Mouse (Mus musculus): ENCODE results near the gene Farp1. TPM values are rescaled to one million over a fixed set of nuclear protein-coding genes. Genes with fewer than 3 reads are reported as not detected.
"Not testable (repeated sequence)": the region's sequence is repeated elsewhere in the genome, so short reads cannot be mapped to it uniquely, and the experiment has no call there.

The Farp1 gene
- total RNA-seq, 1 experiment: 8.6 TPM

DNA sequence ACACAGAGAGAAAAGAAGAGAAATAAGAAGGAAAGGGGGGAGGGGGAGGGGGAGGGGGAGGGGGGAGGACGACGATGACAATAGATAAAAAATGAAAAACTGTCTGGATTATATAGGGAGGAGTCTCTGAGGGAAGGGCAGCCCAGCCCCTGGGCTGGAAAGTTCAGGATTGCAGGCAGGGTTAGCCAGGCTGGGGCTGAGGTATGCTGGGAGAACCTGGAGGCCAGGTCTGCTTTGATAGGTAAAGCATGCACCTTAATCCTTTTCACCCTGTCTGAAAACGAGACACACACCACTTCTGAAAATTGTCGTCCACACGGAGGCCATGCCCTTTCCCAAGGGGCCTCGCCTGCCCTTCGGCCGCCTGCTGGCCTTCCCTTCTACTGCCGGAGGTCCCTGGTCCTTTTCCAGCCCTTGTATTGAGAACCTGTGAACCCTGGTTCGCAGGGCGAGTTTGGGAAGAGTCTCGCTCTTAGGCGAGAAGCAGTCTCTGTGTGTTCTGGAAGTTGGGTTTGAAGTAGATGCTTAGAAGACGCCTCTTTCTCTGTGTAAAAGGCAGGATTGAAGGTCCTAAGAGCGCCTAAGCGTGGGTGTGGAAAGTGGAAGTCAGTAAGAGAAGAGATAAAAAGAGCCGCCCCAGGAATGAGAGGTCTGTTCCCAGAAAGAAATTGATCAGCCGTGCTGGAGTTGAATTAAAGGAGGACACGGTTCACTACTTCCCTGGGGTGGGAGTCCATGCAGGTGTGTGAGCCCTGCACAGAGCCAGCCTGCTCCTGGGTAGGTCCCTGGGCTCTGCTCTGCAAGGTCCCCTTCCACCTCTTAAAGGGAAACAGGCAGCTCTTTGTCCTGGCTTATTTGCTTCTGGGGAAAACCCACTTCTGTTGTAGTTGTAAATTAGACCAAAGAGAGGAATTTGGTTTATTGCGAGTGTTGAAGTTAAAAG, 94.1 kb downstream of the Farp1 start:
- Histone ChIP-seq H3K9me3 (ENCODE audit: control insufficient read depth, insufficient read depth, low read depth, low read length) (no peaks in the 10 kb centered on the region), H3K4me1 (ENCODE audit: control insufficient read depth in 2 of 2, insufficient read depth in 2 of 2, low read length in 2 of 2, poor library complexity in 1 of 2) (no peaks in the 10 kb centered on the region; a peak in 1 of 4 replicates), H3K4me3 (ENCODE audit: insufficient read depth in 1 of 2, low read depth in 1 of 2, low read length in 2 of 2, poor library complexity in 1 of 2, severe bottlenecking in 1 of 2) (no peak overlapping the region), H3K36me3 (ENCODE audit: control insufficient read depth, insufficient read depth, low read length, poor library complexity, severe bottlenecking) (no peaks in the 10 kb centered on the region), H3K27ac (ENCODE audit: insufficient read depth, low read depth, low read length, poor library complexity, severe bottlenecking) (no peak overlapping the region), H3K9ac (ENCODE audit: insufficient read depth, low read depth, low read length, poor library complexity, severe bottlenecking) (no peak overlapping the region)
- TF ChIP-seq ZNF384 (IDR thresholded peaks at IDR 0.05; ENCODE audit: low read depth, low read length): no peak
- no peak for TF ChIP-seq MAFK (IDR thresholded peaks at IDR 0.05; ENCODE audit: insufficient read depth, low read depth, low read length)
- no peak for TF ChIP-seq CHD2 (IDR thresholded peaks at IDR 0.05; ENCODE audit: low read depth, low read length)
- TF ChIP-seq ZC3H11A (IDR thresholded peaks at IDR 0.05; ENCODE audit: borderline replicate concordance, low read depth, low read length): no peak
- no peak for TF ChIP-seq HCFC1 (IDR thresholded peaks at IDR 0.05; ENCODE audit: borderline replicate concordance, insufficient read depth, low read length)
- DNase-seq (ENCODE audit: low read depth, low spot score): no peak
- in situ Hi-C loops (cut with MboI; ENCODE audit: low sequenced_read_pairs in 2 of 2, unreplicated experiment in 2 of 2): no loop called here

DNA sequence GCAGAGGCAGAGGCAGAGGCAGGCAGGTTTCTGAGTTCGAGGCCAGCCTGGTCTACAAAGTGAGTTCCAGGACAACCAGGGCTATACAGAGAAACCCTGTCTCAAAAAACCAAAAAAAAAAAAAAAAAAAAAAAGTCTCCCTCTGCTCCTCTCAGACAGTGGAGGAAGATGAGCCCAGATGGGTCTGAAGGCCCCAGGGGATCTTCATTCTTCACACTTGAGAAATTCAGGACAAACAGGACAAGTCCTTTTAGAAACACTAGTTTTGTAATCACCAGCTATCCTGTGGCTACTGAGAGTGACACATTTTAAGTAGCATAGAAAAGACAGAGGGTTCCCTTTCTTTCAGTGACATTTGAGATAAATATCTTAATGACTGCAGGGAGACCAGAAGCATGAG, 95.4 kb downstream of the Farp1 start:
- in situ Hi-C loops (cut with MboI; ENCODE audit: low sequenced_read_pairs in 2 of 2, unreplicated experiment in 2 of 2): not testable (repeated sequence)

DNA sequence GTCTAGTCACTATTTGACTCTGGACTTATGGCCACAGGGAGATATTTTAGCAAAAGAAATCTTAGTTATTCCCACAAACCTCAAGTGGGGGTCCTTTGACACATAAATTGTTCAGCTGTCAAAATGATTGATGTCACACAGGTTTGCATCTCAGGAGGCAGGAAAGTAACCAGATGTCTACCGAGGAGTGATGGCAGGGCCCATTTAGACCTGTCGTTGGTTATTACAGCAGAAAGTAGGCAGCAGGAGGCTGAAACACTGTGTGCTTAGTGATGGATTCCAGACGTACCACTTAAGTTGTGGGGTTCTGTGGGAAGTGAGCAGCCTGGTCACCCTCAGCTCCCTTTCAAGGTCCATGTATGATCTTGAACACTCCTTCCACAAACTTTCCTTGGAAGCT, 99.4 kb downstream of the Farp1 start:
- no peak overlapping the region for H3K4me3 ChIP-seq (ENCODE audit: insufficient read depth in 1 of 2, low read depth in 1 of 2, low read length in 2 of 2, poor library complexity in 1 of 2, severe bottlenecking in 1 of 2)
- TF ChIP-seq HCFC1 (IDR thresholded peaks at IDR 0.05; ENCODE audit: borderline replicate concordance, insufficient read depth, low read length) (no peak), MAFK (IDR thresholded peaks at IDR 0.05; ENCODE audit: insufficient read depth, low read depth, low read length) (no peak), ZC3H11A (IDR thresholded peaks at IDR 0.05; ENCODE audit: borderline replicate concordance, low read depth, low read length) (no peak), CHD2 (IDR thresholded peaks at IDR 0.05; ENCODE audit: low read depth, low read length) (no peak), ZNF384 (IDR thresholded peaks at IDR 0.05; ENCODE audit: low read depth, low read length) (no peak)
- no peak overlapping the region for H3K27ac ChIP-seq (ENCODE audit: insufficient read depth, low read depth, low read length, poor library complexity, severe bottlenecking)
- H3K9me3 ChIP-seq (ENCODE audit: control insufficient read depth, insufficient read depth, low read depth, low read length): no peaks in the 10 kb centered on the region
- in situ Hi-C loops (cut with MboI; ENCODE audit: low sequenced_read_pairs in 2 of 2, unreplicated experiment in 2 of 2): no loop called here
- DNase-seq (ENCODE audit: low read depth, low spot score): no peak
- H3K4me1 ChIP-seq (ENCODE audit: control insufficient read depth in 2 of 2, insufficient read depth in 2 of 2, low read length in 2 of 2, poor library complexity in 1 of 2): no peaks in the 10 kb centered on the region
- no peaks in the 10 kb centered on the region for H3K36me3 ChIP-seq (ENCODE audit: control insufficient read depth, insufficient read depth, low read length, poor library complexity, severe bottlenecking)
- H3K9ac ChIP-seq (ENCODE audit: insufficient read depth, low read depth, low read length, poor library complexity, severe bottlenecking): no peak overlapping the region

More for the DNA sequence above, 95.4 kb downstream of the Farp1 start:
- not testable (repeated sequence) for H3K36me3 ChIP-seq (ENCODE audit: control insufficient read depth, insufficient read depth, low read length, poor library complexity, severe bottlenecking); DNase-seq (ENCODE audit: low read depth, low spot score); H3K9me3 ChIP-seq (ENCODE audit: control insufficient read depth, insufficient read depth, low read depth, low read length); H3K4me3 ChIP-seq (ENCODE audit: insufficient read depth in 1 of 2, low read depth in 1 of 2, low read length in 2 of 2, poor library complexity in 1 of 2, severe bottlenecking in 1 of 2); H3K27ac ChIP-seq (ENCODE audit: insufficient read depth, low read depth, low read length, poor library complexity, severe bottlenecking); H3K4me1 ChIP-seq (ENCODE audit: control insufficient read depth in 2 of 2, insufficient read depth in 2 of 2, low read length in 2 of 2, poor library complexity in 1 of 2); H3K9ac ChIP-seq (ENCODE audit: insufficient read depth, low read depth, low read length, poor library complexity, severe bottlenecking)

DNA sequence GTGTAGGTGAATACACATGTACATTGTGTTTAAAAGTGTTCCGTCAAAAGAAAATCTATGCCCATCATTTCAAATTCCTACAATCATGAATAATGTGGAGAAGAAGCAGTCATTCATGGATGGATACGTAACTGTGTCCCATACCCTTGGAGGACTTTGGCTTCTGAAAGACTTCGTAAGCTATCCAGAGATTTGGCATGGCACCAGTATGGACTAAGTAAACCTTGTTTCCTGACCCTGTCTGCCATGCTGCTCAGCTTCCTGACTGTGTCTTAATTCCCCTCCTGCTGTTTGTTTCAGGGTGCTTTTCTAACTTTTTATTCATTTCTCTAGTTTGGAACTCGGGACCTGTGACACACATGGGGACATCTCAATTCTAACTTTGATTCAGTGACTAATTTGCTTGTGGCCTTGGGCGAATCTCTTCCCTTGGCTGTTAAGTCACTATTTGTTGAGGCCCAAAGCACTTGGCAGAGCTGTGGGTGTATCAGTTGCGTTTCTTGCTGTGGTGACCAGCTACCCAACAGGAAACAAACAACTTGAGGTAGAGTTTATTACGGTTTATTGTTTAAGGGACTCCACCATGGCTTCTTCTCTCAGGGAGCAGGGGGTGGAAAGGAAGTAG, 108.9 kb downstream of the Farp1 start:
- Histone ChIP-seq H3K9ac (ENCODE audit: insufficient read depth, low read depth, low read length, poor library complexity, severe bottlenecking) (no peak overlapping the region), H3K9me3 (ENCODE audit: control insufficient read depth, insufficient read depth, low read depth, low read length) (no peaks in the 10 kb centered on the region), H3K4me1 (ENCODE audit: control insufficient read depth in 2 of 2, insufficient read depth in 2 of 2, low read length in 2 of 2, poor library complexity in 1 of 2) (peaks cover 0 to 11% of the 10 kb centered on the region in 2 experiments; a peak in 1 of 4 replicates), H3K4me3 (ENCODE audit: insufficient read depth in 1 of 2, low read depth in 1 of 2, low read length in 2 of 2, poor library complexity in 1 of 2, severe bottlenecking in 1 of 2) (no peak overlapping the region), H3K27ac (ENCODE audit: insufficient read depth, low read depth, low read length, poor library complexity, severe bottlenecking) (no peak overlapping the region), H3K36me3 (ENCODE audit: control insufficient read depth, insufficient read depth, low read length, poor library complexity, severe bottlenecking) (no peaks in the 10 kb centered on the region)
- no peak for DNase-seq (ENCODE audit: low read depth, low spot score)
- TF ChIP-seq ZC3H11A (IDR thresholded peaks at IDR 0.05; ENCODE audit: borderline replicate concordance, low read depth, low read length) (no peak), CHD2 (IDR thresholded peaks at IDR 0.05; ENCODE audit: low read depth, low read length) (no peak), ZNF384 (IDR thresholded peaks at IDR 0.05; ENCODE audit: low read depth, low read length) (no peak), MAFK (IDR thresholded peaks at IDR 0.05; ENCODE audit: insufficient read depth, low read depth, low read length) (no peak), HCFC1 (IDR thresholded peaks at IDR 0.05; ENCODE audit: borderline replicate concordance, insufficient read depth, low read length) (no peak)
- in situ Hi-C loops (cut with MboI; ENCODE audit: low sequenced_read_pairs in 2 of 2, unreplicated experiment in 2 of 2): no loop called here

Data from ES-E14 (cell line).